Mouse (Mus musculus): ENCODE data around the gene Zbed4.
"Not testable (repeated sequence)": the region's sequence is repeated elsewhere in the genome, so short reads cannot be mapped to it uniquely, and the experiment has no call there.

Gene Zbed4

GRCm38 (mm10) chr15:88751564-88752402 is at the start of gene Zbed4:
Gene Zbed4, plus strand, starts transcription at chr15:88751660.
- peak; percentile 72 for DNase-seq (ENCODE audit: extremely low spot score)

GRCm38 (mm10) chr15:88702501-88702900 is 49.0 kb upstream of the Zbed4 start:
- no peak for DNase-seq (ENCODE audit: extremely low spot score)

GRCm38 (mm10) chr15:88704284-88704683 is 47.2 kb upstream of the Zbed4 start:
- DNase-seq (ENCODE audit: extremely low spot score) = no peak

- DNase-seq (ENCODE audit: extremely low spot score) = no peak
These were observed 45.1 kb upstream of the Zbed4 start for GRCm38 (mm10) chr15:88706320-88706719.

- DNase-seq (ENCODE audit: extremely low spot score) = not testable (repeated sequence)
These were observed 44.5 kb upstream of the Zbed4 start for GRCm38 (mm10) chr15:88706987-88707386.

- no peak for DNase-seq (ENCODE audit: extremely low spot score)
These were observed 43.3 kb upstream of the Zbed4 start for GRCm38 (mm10) chr15:88708204-88708603.

GRCm38 (mm10) chr15:88708657-88709511 is 42.6 kb upstream of the Zbed4 start:
- DNase-seq (ENCODE audit: extremely low spot score) = no peak

- DNase-seq (ENCODE audit: extremely low spot score) = no peak
These were observed 41.6 kb upstream of the Zbed4 start for GRCm38 (mm10) chr15:88709878-88710277.

- DNase-seq (ENCODE audit: extremely low spot score) = no peak
These were observed 39.0 kb upstream of the Zbed4 start for GRCm38 (mm10) chr15:88712501-88712900.

- DNase-seq (ENCODE audit: extremely low spot score) = no peak
These were observed 37.4 kb upstream of the Zbed4 start for GRCm38 (mm10) chr15:88714021-88714589.

- no peak for DNase-seq (ENCODE audit: extremely low spot score)
These were observed 35.1 kb upstream of the Zbed4 start for GRCm38 (mm10) chr15:88716350-88716749.

- DNase-seq (ENCODE audit: extremely low spot score) = no peak
These were observed 34.2 kb upstream of the Zbed4 start for GRCm38 (mm10) chr15:88717239-88717638.

- DNase-seq (ENCODE audit: extremely low spot score) = no peak
These were observed 28.3 kb upstream of the Zbed4 start for GRCm38 (mm10) chr15:88723205-88723604.

- DNase-seq (ENCODE audit: extremely low spot score) = no peak
These were observed 27.1 kb upstream of the Zbed4 start for GRCm38 (mm10) chr15:88724311-88724710.

GRCm38 (mm10) chr15:88725036-88725435 is 26.4 kb upstream of the Zbed4 start:
- DNase-seq (ENCODE audit: extremely low spot score) = no peak

- no peak for DNase-seq (ENCODE audit: extremely low spot score)
These were observed 24.3 kb upstream of the Zbed4 start for GRCm38 (mm10) chr15:88727204-88727603.

- DNase-seq (ENCODE audit: extremely low spot score) = no peak
These were observed 20.7 kb upstream of the Zbed4 start for GRCm38 (mm10) chr15:88730717-88731116.

- DNase-seq (ENCODE audit: extremely low spot score) = no peak
These were observed 18.9 kb upstream of the Zbed4 start for GRCm38 (mm10) chr15:88732405-88733020.

GRCm38 (mm10) chr15:88733041-88733751 is 18.3 kb upstream of the Zbed4 start:
- peak; percentile 45 for DNase-seq (ENCODE audit: extremely low spot score)

GRCm38 (mm10) chr15:88733834-88734571 is 17.5 kb upstream of the Zbed4 start, which contains the start of gene Brd1:
Gene Brd1, minus strand, starts transcription at chr15:88734233.
- peak; percentile 77 for DNase-seq (ENCODE audit: extremely low spot score)

Measured in embryo, embryonic 9.5 days (tissue).